Mouse (Mus musculus) liver, adult 2 months (tissue): ENCODE measurements at regions not wholly inside any gene's neighbourhood (a gene's known extent, or its start where the extent isn't known, plus 50 kb on each side); places are given as distances from the start of the nearest gene placed in this dataset.

Source experiments
- CTCF ChIP-seq: fragments of 200-500 bp; IDR thresholded peaks from 2 replicates; pipeline ENCODE4 v1.5.1; 2011; ENCODE audit warnings: low read depth, low read length, control low read depth
- POLR2A ChIP-seq: fragments of 200-500 bp; IDR thresholded peaks from 2 replicates; pipeline ENCODE4 v1.6.1; 2011; ENCODE audit warnings: low read length, control low read depth; ENCODE audit not compliant: insufficient read depth; ENCODE audit errors: extremely low read depth

- TF ChIP-seq CTCF (no peak), POLR2A (no peak)
Measured at GRCm38 (mm10) chr11:18729742-18730141, 289.0 kb downstream of the Meis1 start.
